Mouse (Mus musculus) limb, embryonic 10.5 days (tissue): ENCODE data around the gene Lgr4. TPM values are rescaled to one million over a fixed set of nuclear protein-coding genes. Genes with fewer than 3 reads are reported as not detected.

ENCODE experiments used
- DNase-seq: peaks from one replicate; pipeline ENCODE4 v3.0.0-alpha.2; 2017; ENCODE audit warnings: low spot score
- H3K27ac ChIP-seq: fragments of 300-500 bp; sonication (generic); 2 replicates; pipeline ENCODE4 v1.5.1; 2016; ENCODE audit warnings: mild to moderate bottlenecking
- H3K27me3 ChIP-seq: fragments of 300-500 bp; sonication (generic); 2 replicates; pipeline ENCODE4 v1.6.1; 2016; ENCODE audit warnings: low read depth, mild to moderate bottlenecking; ENCODE audit not compliant: poor library complexity, severe bottlenecking
- H3K36me3 ChIP-seq: fragments of 300-500 bp; sonication (generic); 2 replicates; pipeline ENCODE4 v1.6.1; 2016; ENCODE audit warnings: mild to moderate bottlenecking, moderate library complexity
- H3K4me1 ChIP-seq: fragments of 300-500 bp; sonication (generic); 2 replicates; pipeline ENCODE4 v1.6.1; 2016
- H3K4me3 ChIP-seq: fragments of 300-500 bp; sonication (generic); 2 replicates; pipeline ENCODE4 v1.5.1; 2016; ENCODE audit warnings: mild to moderate bottlenecking, moderate library complexity
- H3K9me3 ChIP-seq: fragments of 300-500 bp; sonication (generic); replicated peaks from 2 replicates; pipeline ENCODE4 v1.6.1; 2016; ENCODE audit warnings: mild to moderate bottlenecking
- WGBS: fragments of 180-500 bp; shearing (Covaris S2); methylation state at CpG from one replicate; pipeline ENCODE4 v1.1.7; 2016; 5-methylcytosine and 5-hydroxymethylcytosine counted together
- polyA plus RNA-seq: library from polyadenylated mRNA; unstranded; fragments of >200 nt; fragmentation: Nextera tagmentation; extraction: Ambion mirVana; gene quantifications from 2 replicates; pipeline ENCODE4 v1.2.1, GENCODE M21; 2016

Lgr4 gene
- polyA plus RNA-seq, 1 experiment from 2014 or later, result 10.6 TPM

DNA sequence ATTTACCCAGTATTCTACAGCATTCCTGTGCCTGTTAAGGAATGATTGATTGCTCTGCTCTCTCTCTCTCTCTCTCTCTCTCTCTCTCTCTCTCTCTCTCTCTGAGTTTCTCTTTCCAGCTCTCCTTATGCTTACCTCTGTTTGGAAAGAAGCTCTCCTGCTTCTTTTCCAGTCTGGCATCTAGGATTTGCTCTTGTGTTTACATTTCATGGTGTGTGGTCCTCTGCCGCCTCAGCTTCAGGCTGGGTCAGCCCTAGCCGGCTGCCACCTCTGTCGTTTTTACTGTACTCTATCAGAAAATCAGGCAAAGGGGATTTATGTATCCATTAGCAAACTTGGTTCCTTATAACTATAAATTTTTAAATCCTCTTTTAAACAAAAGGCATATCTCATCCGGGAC lies 118.8 kb downstream of the Lgr4 start:
- H3K27ac ChIP-seq, result no peak overlapping the region
- H3K27me3 ChIP-seq, result no peaks in the 10 kb centered on the region
- H3K9me3 ChIP-seq, result no peaks in the 10 kb centered on the region
- peaks cover 41% of the 10 kb centered on the region for H3K36me3 ChIP-seq
- H3K4me3 ChIP-seq, result no peak overlapping the region
- peaks cover 10% of the 10 kb centered on the region; the same call in 1 of the 2 replicates for H3K4me1 ChIP-seq
- WGBS, result 29% methylated on average over 4 of the region's 4 CpGs
- DNase-seq, result no peak

DNA sequence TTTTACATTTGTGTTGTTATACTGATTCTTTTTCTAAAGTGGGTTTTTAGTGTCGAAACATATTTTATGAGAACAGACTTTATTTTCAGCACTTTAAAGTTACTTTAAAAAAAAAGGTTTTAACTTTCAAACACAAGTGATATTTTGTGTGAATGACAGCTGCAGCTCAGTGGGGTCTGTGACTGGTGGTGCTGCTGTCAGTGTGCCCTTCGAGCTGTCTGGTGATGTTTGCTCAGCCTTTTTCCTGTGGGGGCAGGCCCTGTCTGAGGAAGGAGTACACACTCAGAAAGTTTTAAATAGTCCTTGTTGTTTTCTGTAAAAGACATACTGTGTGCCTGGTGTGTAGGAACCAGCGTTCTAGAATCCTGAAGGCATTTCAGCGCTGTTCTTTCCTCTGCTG lies 119.2 kb downstream of the Lgr4 start:
- H3K9me3 ChIP-seq, result no peaks in the 10 kb centered on the region
- peaks cover 43% of the 10 kb centered on the region for H3K36me3 ChIP-seq
- H3K27ac ChIP-seq, result no peak overlapping the region
- no peak overlapping the region for H3K4me3 ChIP-seq
- H3K4me1 ChIP-seq, result peaks cover 10% of the 10 kb centered on the region; the same call in 1 of the 2 replicates
- no peaks in the 10 kb centered on the region for H3K27me3 ChIP-seq
- DNase-seq, result no peak
- WGBS, result 81% methylated on average over 4 of the region's 4 CpGs

DNA sequence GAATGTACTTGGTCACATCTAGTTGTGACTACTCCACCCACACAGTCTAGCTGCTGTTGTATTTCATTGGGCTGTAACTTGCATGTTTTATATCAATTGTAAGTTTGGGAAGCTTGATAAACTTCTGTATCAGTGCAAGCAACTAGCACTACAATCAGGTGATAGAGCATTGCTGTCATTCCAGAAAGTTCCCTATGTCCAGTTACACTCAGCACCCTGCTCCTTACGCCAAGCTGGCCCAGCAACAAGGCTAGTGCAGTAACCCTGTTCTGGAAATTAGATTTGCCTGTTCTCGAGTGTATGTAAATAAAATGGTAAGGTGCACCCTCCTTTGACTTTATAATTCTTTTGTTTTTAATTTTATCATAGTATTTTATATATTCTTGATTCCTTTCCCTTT lies 119.8 kb downstream of the Lgr4 start:
- Histone ChIP-seq H3K4me3 (no peak overlapping the region), H3K4me1 (peaks cover 10% of the 10 kb centered on the region; the same call in 1 of the 2 replicates), H3K27ac (no peak overlapping the region), H3K9me3 (no peaks in the 10 kb centered on the region), H3K27me3 (no peaks in the 10 kb centered on the region), H3K36me3 (peaks cover 45% of the 10 kb centered on the region)
- WGBS, result 87% methylated on average over 2 of the region's 2 CpGs
- no peak for DNase-seq

DNA sequence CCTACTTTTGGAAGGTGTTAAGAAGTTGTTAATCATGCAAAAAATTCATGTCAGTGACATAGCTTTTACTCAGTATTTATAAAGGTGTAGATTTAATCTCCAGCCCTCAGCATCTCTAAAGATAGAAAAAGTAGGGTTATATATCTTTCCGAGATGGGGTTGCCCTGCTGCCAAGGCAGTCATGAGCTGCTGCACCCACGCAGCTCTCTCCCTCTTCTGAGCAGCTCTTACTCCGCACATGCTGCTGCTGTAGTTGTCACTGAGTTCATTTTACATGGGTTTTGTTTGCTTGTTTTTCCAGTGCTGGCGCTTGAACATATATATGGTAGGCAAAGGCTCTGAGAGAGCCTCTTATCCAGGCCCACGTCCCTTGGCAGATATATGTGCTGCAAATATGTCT lies 120.9 kb downstream of the Lgr4 start:
- Histone ChIP-seq H3K4me3 (no peak overlapping the region), H3K27ac (no peak overlapping the region), H3K4me1 (peaks cover 10% of the 10 kb centered on the region; the same call in 1 of the 2 replicates), H3K9me3 (no peaks in the 10 kb centered on the region), H3K27me3 (no peaks in the 10 kb centered on the region), H3K36me3 (peaks cover 40% of the 10 kb centered on the region)
- DNase-seq, result no peak
- WGBS, result 91% methylated on average over 5 of the region's 5 CpGs

DNA sequence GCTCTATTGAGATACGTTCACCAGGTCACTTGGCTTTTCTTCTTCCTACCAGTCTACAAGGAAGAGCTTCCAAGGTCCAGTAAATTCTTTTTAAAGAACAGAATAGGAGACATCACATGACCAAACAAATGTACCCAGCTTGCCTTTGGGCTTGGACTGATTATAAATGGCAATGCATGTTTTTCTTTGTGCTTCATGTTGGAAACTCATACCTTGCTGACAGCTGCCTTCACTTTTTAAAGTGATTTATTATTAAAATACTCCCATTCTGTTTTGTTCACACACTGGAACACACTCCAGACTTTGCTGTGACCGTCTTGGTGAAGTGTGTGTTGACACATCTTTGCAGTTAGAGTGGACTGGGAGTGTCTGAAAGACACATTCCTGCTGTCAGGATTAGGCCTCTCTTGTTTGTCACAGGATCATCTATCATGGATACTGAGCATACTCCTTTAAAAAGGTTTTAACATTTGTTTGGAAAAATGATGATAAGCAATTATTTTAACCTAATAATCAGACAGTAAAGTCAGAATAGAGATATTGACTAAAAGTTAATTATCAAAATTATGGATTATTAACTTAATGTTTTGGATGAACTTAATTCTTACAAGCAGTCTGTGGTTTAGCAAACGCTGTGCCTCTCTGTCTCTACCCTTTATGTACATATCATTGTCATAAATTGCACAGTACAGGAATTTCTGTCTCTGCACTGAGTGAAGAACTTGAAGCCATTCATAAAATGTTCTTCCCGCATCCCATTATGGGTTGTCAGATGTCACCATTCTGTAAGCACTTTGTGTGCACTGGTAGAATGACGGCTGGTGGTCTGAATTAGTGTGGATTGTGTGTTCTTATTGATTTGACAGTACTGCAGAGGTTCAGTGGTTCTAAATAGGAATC lies 125.7 kb downstream of the Lgr4 start:
- Histone ChIP-seq H3K4me1 (no peaks in the 10 kb centered on the region), H3K4me3 (no peak overlapping the region), H3K36me3 (peaks cover 53% of the 10 kb centered on the region), H3K27me3 (no peaks in the 10 kb centered on the region), H3K9me3 (no peaks in the 10 kb centered on the region), H3K27ac (no peak overlapping the region)
- WGBS, result 84% methylated on average over 5 of the region's 5 CpGs
- no peak for DNase-seq

DNA sequence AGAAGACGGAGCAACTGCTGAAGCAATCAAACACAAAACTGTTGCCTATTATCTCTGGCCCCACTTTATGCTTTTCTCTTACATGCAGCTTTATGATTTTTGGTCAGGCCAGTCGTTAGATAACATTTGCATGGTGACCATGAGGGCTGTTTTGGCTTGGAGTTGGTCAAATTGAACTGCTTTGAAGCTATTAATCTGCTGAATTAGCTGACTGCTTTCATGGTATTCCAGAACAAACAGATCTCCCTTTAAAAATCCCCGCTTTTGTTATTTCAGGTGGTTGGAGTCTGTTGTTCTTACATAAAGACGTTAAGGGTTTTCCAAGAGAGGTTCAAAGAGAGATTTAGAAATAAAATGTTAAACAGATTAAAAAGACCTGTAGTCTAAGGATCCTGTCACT lies 141.0 kb downstream of the Lgr4 start:
- H3K9me3 ChIP-seq, result no peaks in the 10 kb centered on the region
- H3K4me1 ChIP-seq, result no peaks in the 10 kb centered on the region
- H3K27ac ChIP-seq, result no peak overlapping the region
- WGBS, result 79% methylated on average over 4 of the region's 4 CpGs
- no peak overlapping the region for H3K4me3 ChIP-seq
- H3K36me3 ChIP-seq, result no peaks in the 10 kb centered on the region
- H3K27me3 ChIP-seq, result no peaks in the 10 kb centered on the region
- no peak for DNase-seq

DNA sequence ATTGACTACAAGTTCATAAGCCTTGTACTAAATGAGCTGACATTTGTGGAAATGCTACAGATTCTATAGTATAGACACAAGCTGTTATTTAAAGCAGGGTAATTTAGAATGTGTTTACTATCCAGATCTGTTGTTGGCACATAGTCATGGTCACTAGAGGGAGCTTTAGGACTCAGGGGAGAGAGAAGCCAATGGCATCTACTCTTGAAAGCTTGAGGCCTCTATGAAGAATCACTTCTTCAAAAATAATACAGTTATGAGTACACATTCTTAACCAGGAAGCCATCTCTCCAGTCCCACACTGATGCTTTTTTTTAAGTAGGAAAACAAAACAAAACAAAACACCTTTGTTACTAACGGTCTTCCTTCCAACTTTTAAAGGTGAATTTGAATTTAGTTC lies 145.7 kb downstream of the Lgr4 start:
- 87% methylated on average over 1 of the region's 1 CpGs for WGBS
- H3K4me1 ChIP-seq, result no peaks in the 10 kb centered on the region

More for the DNA sequence above, 145.7 kb downstream of the Lgr4 start:
- no peak for DNase-seq
- Histone ChIP-seq H3K27ac (no peak overlapping the region), H3K27me3 (no peaks in the 10 kb centered on the region), H3K36me3 (no peaks in the 10 kb centered on the region), H3K9me3 (no peaks in the 10 kb centered on the region), H3K4me3 (no peak overlapping the region)

Other genes with a start within 250 kb of the Lgr4 start
- gene Bdnf, start 242.9 kb upstream of the Lgr4 start, polyA plus RNA-seq, result 2.4 and 5.3 TPM in 2 replicates
- gene Lin7c, start 26.8 kb upstream of the Lgr4 start, polyA plus RNA-seq, result 64.3 and 68.9 TPM in 2 replicates
- 49.3 and 57.2 TPM in 2 replicates for gene Ccdc34, start 100.2 kb downstream of the Lgr4 start, polyA plus RNA-seq